Mouse (Mus musculus) heart, postnatal 0 days (tissue): ENCODE measurements around the gene Irf5. TPM values are rescaled to one million over a fixed set of nuclear protein-coding genes. Genes with fewer than 3 reads are reported as not detected.

Source experiments
- ATAC-seq: fragments of 200-750 bp; cut with Nextera tagmentation; 2 replicates; pipeline ENCODE4 v1.8.0; 2017; ENCODE audit warnings: low read depth, moderate number of reproducible peaks, moderate library complexity; ENCODE audit not compliant: insufficient read depth
- DNase-seq: peaks from one replicate; pipeline ENCODE4 v3.0.0-alpha.2; 2016; ENCODE audit warnings: low spot score
- H3K27ac ChIP-seq: fragments of 300-500 bp; sonication (generic); 2 replicates; pipeline ENCODE4 v1.5.1; 2014; ENCODE audit warnings: low read depth, mild to moderate bottlenecking
- H3K27me3 ChIP-seq: fragments of 300-500 bp; sonication (generic); 2 replicates; pipeline ENCODE4 v1.6.1; 2014; ENCODE audit warnings: low read length, mixed read lengths; ENCODE audit not compliant: control insufficient read depth, insufficient read depth
- H3K36me3 ChIP-seq: fragments of 300-500 bp; sonication (generic); replicated peaks from 2 replicates; pipeline ENCODE4 v1.6.1; 2014; ENCODE audit warnings: low read length, mixed read lengths; ENCODE audit not compliant: control insufficient read depth, insufficient read depth
- H3K4me1 ChIP-seq: fragments of 300-500 bp; sonication (generic); 2 replicates; pipeline ENCODE4 v1.6.1; 2014; ENCODE audit warnings: antibody characterized with exemption; ENCODE audit not compliant: control insufficient read depth, insufficient read depth
- H3K4me2 ChIP-seq: fragments of 300-500 bp; sonication (generic); 2 replicates; pipeline ENCODE4 v1.6.1; 2014; ENCODE audit warnings: low read depth, mild to moderate bottlenecking, low read length, moderate library complexity
- H3K4me3 ChIP-seq: fragments of 300-500 bp; sonication (generic); 2 replicates; pipeline ENCODE4 v1.5.1; 2014; ENCODE audit warnings: low read depth, low read length
- H3K9ac ChIP-seq: fragments of 300-500 bp; sonication (generic); replicated peaks from 2 replicates; pipeline ENCODE4 v1.6.1; 2014; ENCODE audit warnings: low read depth, low read length, mixed read lengths
- H3K9me3 ChIP-seq: fragments of 300-500 bp; sonication (generic); replicated peaks from 2 replicates; pipeline ENCODE4 v1.6.1; 2016; ENCODE audit warnings: low read length; ENCODE audit not compliant: control insufficient read depth
- CTCF ChIP-seq: IDR thresholded peaks from 2 replicates; pipeline ENCODE4 v1.5.1; 2016; ENCODE audit warnings: antibody characterized with exemption, control low read depth, low read depth
- EP300 ChIP-seq: IDR thresholded peaks from 2 replicates; pipeline ENCODE4 v1.6.1; 2016; ENCODE audit warnings: antibody characterized with exemption, low read depth
- WGBS: fragments of 180-500 bp; shearing (Covaris S2); extraction: QIAGEN DNeasy Blood & Tissue Kit; methylation state at CpG from one replicate; pipeline ENCODE4 v1.1.7; 2014; 5-methylcytosine and 5-hydroxymethylcytosine counted together
- polyA plus RNA-seq: library from polyadenylated mRNA; unstranded; fragments of >200 nt; fragmentation: Nextera tagmentation; extraction: Ambion mirVana; gene quantifications from 2 replicates; pipeline ENCODE4 v1.2.1, GENCODE M21; 2015
- total RNA-seq: library from RNA; depleted of rRNA; stranded (reverse); fragments of >200 nt; gene quantifications from 2 replicates; pipeline ENCODE4 v1.2.3, GENCODE M21; 2014; ENCODE audit warnings: low replicate concordance

Irf5 gene
- total and polyA plus RNA-seq, 2 experiments from 2014 or later, result 2.7 to 3.5 TPM

DNA sequence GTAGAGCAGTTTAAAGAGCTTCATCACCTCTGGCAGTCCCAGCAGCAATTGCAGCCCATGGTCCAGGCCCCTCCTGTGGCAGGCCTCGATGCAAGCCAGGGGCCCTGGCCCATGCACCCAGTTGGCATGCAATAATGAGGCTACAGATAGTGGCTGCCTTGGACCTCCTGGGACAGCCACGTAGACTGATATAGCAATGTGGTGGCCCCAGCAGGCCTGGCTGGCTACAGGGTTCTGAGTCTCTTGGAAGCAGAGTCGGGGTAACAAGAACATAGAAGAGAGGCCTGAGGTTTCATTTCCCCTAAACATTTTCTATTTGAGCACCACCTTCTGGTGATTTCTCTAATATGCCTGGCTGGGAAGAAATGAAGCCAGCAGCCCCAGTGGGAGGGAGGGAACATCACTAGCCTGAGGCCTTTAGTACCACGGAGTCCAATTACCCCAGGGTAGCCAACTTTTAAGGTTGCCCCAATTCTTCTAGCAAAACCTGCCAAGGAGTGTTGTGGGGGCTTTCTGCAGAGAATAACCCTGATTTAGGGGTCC lies 10.3 kb downstream of the Irf5 start:
- H3K27ac ChIP-seq, result no peak overlapping the region
- no peak overlapping the region for H3K9ac ChIP-seq
- H3K9me3 ChIP-seq, result no peaks in the 10 kb centered on the region
- H3K4me1 ChIP-seq, result 0 out of 2 replicates have a peak, but pooled peaks cover 3% of the 10 kb centered on the region
- no peak overlapping the region for H3K4me2 ChIP-seq
- ATAC-seq (no peak), DNase-seq (peak; percentile 43)
- 58% methylated on average over 4 of the region's 4 CpGs for WGBS
- TF ChIP-seq EP300, result no peak
- TF ChIP-seq CTCF, result peak; percentile 23
- no peak overlapping the region for H3K4me3 ChIP-seq
- H3K27me3 ChIP-seq, result no peaks in the 10 kb centered on the region
- H3K36me3 ChIP-seq, result peaks cover 21% of the 10 kb centered on the region

DNA sequence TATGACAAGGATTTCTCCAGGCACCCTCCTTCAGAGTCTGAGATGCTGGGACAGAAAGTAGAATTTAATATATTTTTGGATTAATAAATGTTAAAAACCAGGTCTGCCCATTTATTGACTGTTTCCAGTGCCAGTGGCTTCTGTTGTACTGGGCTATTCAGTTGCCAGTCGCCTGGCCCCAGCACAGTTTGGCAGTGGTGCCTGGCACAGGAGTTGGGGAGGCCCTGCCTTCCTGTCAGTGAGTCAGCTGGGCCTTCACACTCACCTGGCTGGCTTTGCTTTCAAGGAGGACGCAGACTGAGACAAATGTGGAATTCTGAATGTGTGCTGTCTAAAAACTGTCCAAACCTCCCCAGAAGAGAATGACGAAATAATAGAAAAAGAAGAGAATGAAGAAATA lies 10.8 kb downstream of the Irf5 start:
- Histone ChIP-seq H3K27ac (no peak overlapping the region), H3K4me1 (0 out of 2 replicates have a peak, but pooled peaks cover 3% of the 10 kb centered on the region), H3K36me3 (peaks cover 25% of the 10 kb centered on the region), H3K4me3 (no peak overlapping the region), H3K4me2 (no peak overlapping the region), H3K27me3 (no peaks in the 10 kb centered on the region), H3K9ac (no peak overlapping the region), H3K9me3 (no peaks in the 10 kb centered on the region)
- no peak for TF ChIP-seq EP300
- no peak for TF ChIP-seq CTCF
- 83% methylated on average over 3 of the region's 3 CpGs for WGBS
- DNase-seq, result no peak
- ATAC-seq, result no peak

DNA sequence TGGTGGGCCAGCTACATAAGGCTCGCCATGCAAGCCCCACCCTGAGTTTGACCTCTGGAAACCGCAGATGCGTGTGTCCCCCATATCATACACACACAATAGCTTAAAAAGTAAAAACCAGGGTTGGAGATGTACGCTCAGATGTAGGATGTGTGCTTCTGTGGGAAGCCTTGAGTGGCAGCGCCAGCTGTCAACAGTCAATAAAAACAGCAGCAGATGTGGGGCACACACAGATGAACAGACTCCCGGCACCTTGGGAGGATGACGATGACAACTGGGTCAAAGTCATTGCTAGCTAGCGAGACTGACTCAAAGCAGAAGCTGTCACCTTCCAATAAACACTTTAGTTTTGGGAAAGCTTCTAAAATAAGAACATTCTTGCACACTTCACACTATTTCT lies 13.1 kb downstream of the Irf5 start:
- Histone ChIP-seq H3K36me3 (peaks cover 45% of the 10 kb centered on the region), H3K4me2 (no peak overlapping the region), H3K27me3 (no peaks in the 10 kb centered on the region), H3K4me3 (no peak overlapping the region), H3K4me1 (0 out of 2 replicates have a peak, but pooled peaks cover 3% of the 10 kb centered on the region), H3K9me3 (no peaks in the 10 kb centered on the region), H3K27ac (no peak overlapping the region), H3K9ac (no peak overlapping the region)
- WGBS, result 78% methylated on average over 8 of the region's 8 CpGs
- TF ChIP-seq CTCF, result no peak
- TF ChIP-seq EP300, result no peak
- no peak for ATAC-seq
- no peak for DNase-seq

DNA sequence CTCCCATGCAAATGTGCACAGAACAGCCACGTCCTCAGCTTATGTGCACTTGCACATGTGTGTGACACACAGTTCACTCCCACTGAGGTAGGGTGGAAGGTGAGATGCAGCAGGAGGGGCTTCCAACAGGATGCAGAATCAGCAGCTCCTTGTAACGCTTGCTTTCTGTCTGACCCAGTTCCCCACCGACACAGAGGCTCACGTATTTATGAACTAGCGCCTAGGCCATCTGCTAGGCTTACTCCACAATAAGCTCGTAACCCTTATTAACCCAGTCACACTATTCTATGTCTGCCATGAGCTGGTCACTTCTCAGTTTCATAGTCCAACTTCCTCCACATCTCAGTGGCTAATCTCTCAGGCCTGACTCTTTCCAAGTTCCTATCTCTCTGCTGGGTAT lies 13.8 kb downstream of the Irf5 start:
- Histone ChIP-seq H3K27ac (no peak overlapping the region), H3K4me1 (0 out of 2 replicates have a peak, but pooled peaks cover 3% of the 10 kb centered on the region), H3K27me3 (no peaks in the 10 kb centered on the region), H3K4me3 (no peak overlapping the region), H3K9me3 (0 out of 2 replicates have a peak, but pooled peaks cover 4% of the 10 kb centered on the region), H3K9ac (no peak overlapping the region), H3K36me3 (peaks cover 52% of the 10 kb centered on the region), H3K4me2 (no peak overlapping the region)
- TF ChIP-seq CTCF, result no peak
- TF ChIP-seq EP300, result no peak
- ATAC-seq, result no peak
- WGBS, result 84% methylated on average over 6 of the region's 6 CpGs
- DNase-seq, result no peak

DNA sequence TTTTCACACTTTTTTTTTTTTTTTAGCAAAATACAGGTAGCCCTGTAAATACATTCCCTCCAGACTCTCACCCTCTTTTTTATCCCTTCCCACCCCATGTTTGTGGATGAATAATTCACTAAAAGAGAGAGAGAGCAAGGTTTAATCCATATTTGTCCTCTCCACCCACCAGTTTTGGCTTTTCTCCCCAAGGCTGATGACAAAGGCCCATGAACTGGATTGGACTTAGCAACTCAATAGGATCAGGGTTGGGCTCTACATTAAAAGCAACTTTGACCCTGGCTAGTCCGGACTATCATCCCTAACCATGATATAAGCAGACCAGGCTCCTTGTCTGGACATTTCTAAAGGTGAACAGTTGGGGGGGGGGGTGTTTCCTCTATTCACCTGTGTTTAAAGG lies 14.5 kb downstream of the Irf5 start:
- WGBS, result 88% methylated on average over 1 of the region's 1 CpGs
- no peak overlapping the region for H3K27ac ChIP-seq
- H3K4me2 ChIP-seq, result no peak overlapping the region
- H3K9ac ChIP-seq, result no peak overlapping the region
- 0 out of 2 replicates have a peak, but pooled peaks cover 5% of the 10 kb centered on the region for H3K9me3 ChIP-seq
- peaks cover 59% of the 10 kb centered on the region for H3K36me3 ChIP-seq
- H3K27me3 ChIP-seq, result no peaks in the 10 kb centered on the region
- no peak for ATAC-seq
- no peak for TF ChIP-seq EP300
- no peak for TF ChIP-seq CTCF
- no peak for DNase-seq
- no peaks in the 10 kb centered on the region for H3K4me1 ChIP-seq
- no peak overlapping the region for H3K4me3 ChIP-seq

DNA sequence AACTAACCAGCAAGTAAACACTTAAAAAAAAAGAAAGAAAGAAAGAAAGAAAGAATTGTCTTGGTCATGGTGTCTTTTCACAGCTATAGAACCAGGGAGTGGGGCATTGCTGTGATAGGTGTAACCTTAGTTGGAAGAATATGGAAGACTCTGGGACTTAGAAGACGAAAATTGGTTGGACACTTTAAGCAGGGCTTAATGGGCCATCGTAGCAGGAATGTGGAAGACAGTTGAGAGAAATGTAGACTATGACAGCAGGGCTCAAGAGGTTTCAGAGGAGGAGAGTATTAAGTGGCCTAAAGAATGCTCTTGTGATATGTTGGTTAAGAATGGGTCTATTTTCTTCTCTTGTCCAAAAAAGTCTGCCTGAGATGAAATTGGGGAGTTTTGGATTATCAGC lies 19.2 kb downstream of the Irf5 start:
- Histone ChIP-seq H3K27ac (no peak overlapping the region), H3K4me1 (no peaks in the 10 kb centered on the region), H3K4me3 (no peak overlapping the region), H3K36me3 (peaks cover 72% of the 10 kb centered on the region), H3K9me3 (0 out of 2 replicates have a peak, but pooled peaks cover 5% of the 10 kb centered on the region), H3K27me3 (no peaks in the 10 kb centered on the region), H3K9ac (no peak overlapping the region), H3K4me2 (no peak overlapping the region)
- DNase-seq (no peak), ATAC-seq (no peak)
- 97% methylated on average over 2 of the region's 2 CpGs for WGBS
- TF ChIP-seq EP300 (no peak), CTCF (no peak)
